Mouse (Mus musculus): Measurements from ENCODE around the gene Rxfp4. TPM values are rescaled to one million over a fixed set of nuclear protein-coding genes. Genes with fewer than 3 reads are reported as not detected.

Gene Rxfp4
- polyA plus RNA-seq, 1 experiment from 2014 or later: not detected

DNA sequence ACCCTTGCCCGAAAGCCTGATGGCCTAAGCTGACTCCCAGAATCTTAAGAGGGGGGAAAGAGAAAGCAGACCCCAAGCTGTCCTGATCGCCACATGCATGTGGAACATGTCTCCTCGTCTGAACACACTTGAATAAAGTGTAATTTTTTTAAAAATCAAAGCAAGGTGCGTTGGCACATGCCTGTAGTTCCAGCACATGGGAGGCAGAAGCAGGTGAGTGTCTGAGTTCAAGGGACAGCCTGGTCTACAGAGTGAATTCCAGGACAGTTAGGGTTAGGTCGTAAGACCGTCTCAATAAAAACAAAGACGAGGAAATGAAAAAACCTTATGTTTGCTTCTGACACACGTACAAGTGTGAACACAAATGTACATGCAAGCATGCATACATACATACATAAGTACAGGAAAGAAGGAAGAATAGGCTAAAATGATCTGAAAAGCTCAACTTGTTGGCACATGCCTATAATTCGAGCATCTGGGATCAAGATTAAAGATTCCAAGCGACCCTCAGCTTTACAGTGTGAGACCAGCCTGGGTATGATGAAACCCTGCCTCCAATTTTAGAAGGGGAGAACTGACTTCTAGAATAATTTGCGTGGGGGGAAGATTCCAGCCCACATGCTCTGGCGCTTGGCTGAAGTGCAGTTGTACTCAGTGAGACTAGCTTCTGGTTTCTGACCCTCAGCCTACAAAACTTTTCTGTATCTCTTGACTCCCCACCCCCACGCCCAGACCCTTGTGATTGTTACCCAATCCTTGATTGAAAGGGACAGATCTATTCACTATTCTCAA is 2.0 kb downstream of the Rxfp4 start:
- Histone ChIP-seq H3K4me1 (replicated peaks) (peaks cover 23% of the 10 kb centered on the region), H3K36me3 (peaks cover 30% of the 10 kb centered on the region), H3K27me3 (replicated peaks) (no peaks in the 10 kb centered on the region), H3K4me3 (no peak overlapping the region), H3K9ac (no peak overlapping the region), H3K27ac (ENCODE audit: poor library complexity, severe bottlenecking) (no peak overlapping the region), H3K9me3 (replicated peaks) (no peaks in the 10 kb centered on the region), H3K4me2 (no peak overlapping the region)
- no peak for ATAC-seq (ENCODE audit: insufficient number of reproducible peaks, low FRiP score)
- WGBS: 68% methylated on average over 13 of the region's 13 CpGs

DNA sequence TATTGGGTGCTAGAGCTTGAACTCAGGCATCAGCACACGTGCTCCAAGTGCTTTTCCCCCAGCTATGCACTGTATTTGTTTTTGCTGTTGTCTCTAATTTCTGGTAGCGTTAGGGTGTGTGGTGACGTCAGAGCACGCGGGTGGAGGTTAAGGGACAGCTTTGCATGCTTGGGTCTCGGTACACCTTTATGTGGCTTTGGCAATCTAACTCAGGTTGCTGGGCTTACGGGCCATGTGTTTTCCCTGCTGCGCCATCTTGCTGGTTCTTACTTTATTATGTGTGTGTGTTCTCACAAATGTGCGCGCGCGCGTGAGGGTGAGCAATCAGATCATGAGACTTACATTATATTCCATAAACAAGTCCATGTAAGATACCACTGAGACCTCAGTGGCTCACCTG is 3.0 kb downstream of the Rxfp4 start:
- Histone ChIP-seq H3K4me3 (no peak overlapping the region), H3K4me2 (no peak overlapping the region), H3K9ac (no peak overlapping the region), H3K9me3 (replicated peaks) (no peaks in the 10 kb centered on the region), H3K27ac (ENCODE audit: poor library complexity, severe bottlenecking) (no peak overlapping the region), H3K36me3 (peaks cover 39% of the 10 kb centered on the region), H3K4me1 (replicated peaks) (peaks cover 18% of the 10 kb centered on the region), H3K27me3 (replicated peaks) (no peaks in the 10 kb centered on the region)
- ATAC-seq (ENCODE audit: insufficient number of reproducible peaks, low FRiP score): no peak
- WGBS: 94% methylated on average over 13 of the region's 13 CpGs

DNA sequence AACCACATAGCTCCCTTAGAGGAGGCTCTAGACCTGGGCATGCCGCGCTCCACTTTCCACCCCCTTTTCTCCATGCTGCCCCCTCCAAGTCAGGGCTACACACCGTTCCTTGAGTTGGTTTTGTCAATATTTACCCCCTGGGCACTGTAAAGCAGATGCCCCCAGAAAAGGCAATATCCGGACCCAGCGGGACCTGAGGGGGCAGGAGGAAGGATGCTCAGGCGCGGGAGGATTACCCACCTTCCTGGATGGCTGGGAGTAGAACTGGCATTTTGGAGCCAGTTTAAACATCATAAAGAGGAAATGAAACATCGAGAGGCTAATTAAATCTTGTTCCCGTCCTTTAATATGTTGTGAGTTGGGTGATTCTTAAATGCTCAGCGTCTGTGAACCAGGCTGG is 3.8 kb downstream of the Rxfp4 start:
- H3K36me3 ChIP-seq: peaks cover 47% of the 10 kb centered on the region
- no peaks in the 10 kb centered on the region for H3K27me3 ChIP-seq (replicated peaks)
- no peak overlapping the region for H3K4me2 ChIP-seq
- no peaks in the 10 kb centered on the region for H3K9me3 ChIP-seq (replicated peaks)
- H3K4me3 ChIP-seq: no peak overlapping the region
- WGBS: 80% methylated on average over 10 of the region's 10 CpGs
- H3K9ac ChIP-seq: no peak overlapping the region
- H3K4me1 ChIP-seq (replicated peaks): peaks cover 10% of the 10 kb centered on the region
- ATAC-seq (ENCODE audit: insufficient number of reproducible peaks, low FRiP score): no peak
- no peak overlapping the region for H3K27ac ChIP-seq (ENCODE audit: poor library complexity, severe bottlenecking)

DNA sequence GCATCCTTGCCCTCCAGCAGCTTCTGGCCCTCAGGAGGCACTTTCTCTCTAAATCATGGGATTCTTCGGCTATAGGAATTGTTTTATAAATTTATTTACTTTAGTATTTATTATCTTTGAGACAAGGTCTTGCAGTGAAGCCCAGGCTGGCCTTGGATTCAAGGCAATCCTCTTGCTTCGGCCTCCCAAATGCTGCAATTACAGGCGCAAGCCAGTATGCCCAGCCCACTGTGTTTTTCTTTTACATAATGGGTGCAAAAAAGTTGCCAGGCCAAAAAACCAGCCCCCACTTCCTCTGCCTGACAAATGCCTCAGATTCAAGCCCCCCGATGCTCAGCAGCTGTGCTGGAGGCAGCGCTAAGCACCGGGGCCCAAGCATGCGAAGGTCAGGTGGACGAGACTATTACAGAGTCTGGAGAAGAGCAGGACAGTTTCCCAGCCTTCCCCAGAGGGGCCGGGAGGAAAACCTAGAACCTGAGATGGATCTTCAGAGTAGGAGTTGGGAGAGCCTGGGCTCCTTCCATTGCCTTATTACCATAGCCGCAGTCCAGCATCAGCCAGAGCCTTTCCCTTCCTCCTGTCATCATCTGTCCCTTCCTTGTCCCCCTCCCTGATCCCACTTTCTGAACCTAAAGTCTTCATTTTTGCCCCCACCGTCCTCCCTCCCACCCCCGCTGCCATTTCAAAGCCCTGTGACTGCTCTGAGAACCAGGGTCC is 4.3 kb downstream of the Rxfp4 start:
- H3K36me3 ChIP-seq: peaks cover 53% of the 10 kb centered on the region
- ATAC-seq (ENCODE audit: insufficient number of reproducible peaks, low FRiP score): no peak
- no peak overlapping the region for H3K4me2 ChIP-seq

DNA sequence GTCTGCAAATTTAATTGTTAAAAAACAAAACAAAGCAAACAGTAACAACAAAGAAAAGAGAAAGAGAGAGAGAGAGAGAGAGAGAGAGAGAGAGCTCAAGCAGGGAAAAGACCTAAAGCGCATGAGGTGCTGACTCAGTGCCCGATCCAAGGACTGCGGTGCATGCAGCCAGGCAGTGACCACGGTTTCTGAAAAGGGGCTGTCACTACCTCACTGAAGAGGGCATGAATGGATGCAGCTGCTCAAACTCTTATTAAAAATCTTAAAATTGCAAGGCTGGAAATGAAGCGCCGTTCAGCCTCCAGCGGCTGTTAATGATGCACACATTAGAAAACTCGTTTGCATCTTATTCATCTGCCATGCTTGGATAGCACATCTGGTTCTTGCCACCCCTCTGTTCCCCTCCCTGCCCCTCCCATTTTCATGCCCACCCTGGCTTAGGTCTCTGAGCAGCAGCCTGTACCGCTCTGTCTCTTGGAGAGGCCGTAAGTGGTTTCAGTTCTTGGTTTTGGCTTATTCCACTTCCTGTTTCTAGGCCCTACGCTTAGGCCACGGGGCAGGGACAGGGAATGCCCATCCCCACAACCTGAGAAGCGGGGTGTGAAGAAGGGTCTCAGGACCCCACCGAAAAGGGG is 5.0 kb downstream of the Rxfp4 start:
- Histone ChIP-seq H3K4me1 (replicated peaks) (no peaks in the 10 kb centered on the region), H3K9me3 (replicated peaks) (no peaks in the 10 kb centered on the region), H3K27ac (ENCODE audit: poor library complexity, severe bottlenecking) (no peak overlapping the region), H3K36me3 (peaks cover 60% of the 10 kb centered on the region), H3K4me2 (no peak overlapping the region), H3K4me3 (no peak overlapping the region), H3K27me3 (replicated peaks) (no peaks in the 10 kb centered on the region), H3K9ac (no peak overlapping the region)
- 89% methylated on average over 14 of the region's 14 CpGs for WGBS
- ATAC-seq (ENCODE audit: insufficient number of reproducible peaks, low FRiP score): no peak

More for the DNA sequence above, 4.3 kb downstream of the Rxfp4 start:
- Histone ChIP-seq H3K27ac (ENCODE audit: poor library complexity, severe bottlenecking) (no peak overlapping the region), H3K4me1 (replicated peaks) (peaks cover 4% of the 10 kb centered on the region), H3K9ac (no peak overlapping the region), H3K9me3 (replicated peaks) (no peaks in the 10 kb centered on the region), H3K27me3 (replicated peaks) (no peaks in the 10 kb centered on the region), H3K4me3 (no peak overlapping the region)
- WGBS: 84% methylated on average over 12 of the region's 12 CpGs

DNA sequence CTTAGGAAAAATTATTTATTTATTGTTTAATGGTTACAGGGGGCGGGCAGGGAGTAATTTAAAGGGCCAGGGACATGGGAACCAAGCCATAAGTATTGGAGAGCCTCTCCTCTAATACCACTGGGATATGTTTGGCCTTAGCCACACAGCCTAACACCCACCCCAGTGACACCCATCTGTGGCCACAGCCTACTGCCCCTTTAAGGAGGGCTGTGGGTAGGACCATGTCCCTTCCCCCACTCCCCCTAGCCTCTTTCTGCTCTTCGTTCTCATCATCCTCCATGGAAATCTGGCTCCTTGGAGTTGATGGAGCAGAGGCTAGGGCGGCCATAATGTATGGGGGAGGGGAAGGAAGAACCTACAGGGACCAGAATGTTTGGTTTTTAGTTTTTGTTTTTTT is 5.9 kb downstream of the Rxfp4 start:
- H3K4me1 ChIP-seq (replicated peaks): no peaks in the 10 kb centered on the region
- H3K27ac ChIP-seq (ENCODE audit: poor library complexity, severe bottlenecking): no peak overlapping the region
- H3K4me2 ChIP-seq: no peak overlapping the region
- H3K36me3 ChIP-seq: peaks cover 68% of the 10 kb centered on the region
- WGBS: 78% methylated on average over 3 of the region's 3 CpGs
- no peaks in the 10 kb centered on the region for H3K27me3 ChIP-seq (replicated peaks)
- ATAC-seq (ENCODE audit: insufficient number of reproducible peaks, low FRiP score): no peak
- H3K9me3 ChIP-seq (replicated peaks): no peaks in the 10 kb centered on the region
- H3K4me3 ChIP-seq: no peak overlapping the region
- no peak overlapping the region for H3K9ac ChIP-seq

DNA sequence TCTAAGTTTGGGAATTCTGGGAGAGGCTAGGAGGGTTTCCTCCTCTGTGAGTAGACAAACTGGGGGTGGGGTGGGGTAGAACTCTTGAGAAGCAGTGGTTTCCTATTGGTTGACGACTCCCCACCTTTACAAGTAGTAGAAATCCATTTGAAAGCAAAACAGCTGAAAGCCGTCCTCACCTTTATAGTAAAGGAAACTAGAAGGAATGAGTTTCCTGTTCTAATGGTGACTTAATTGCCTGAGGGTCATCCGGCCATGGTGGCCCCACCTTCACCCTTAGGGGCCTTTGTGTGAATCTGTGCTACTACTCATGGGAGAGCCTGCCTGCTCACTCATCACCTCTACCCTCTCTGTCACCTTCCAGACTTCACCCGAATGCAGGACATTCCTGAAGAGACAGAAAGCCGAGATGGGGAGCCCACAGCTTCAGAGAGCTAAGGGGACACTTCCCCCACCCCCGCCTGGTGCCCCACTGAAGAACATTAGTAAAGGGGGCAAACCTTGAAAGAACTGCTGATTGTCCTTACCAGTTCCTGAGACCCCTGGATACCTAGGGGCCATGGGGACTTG is 6.4 kb downstream of the Rxfp4 start:
- no peak for ATAC-seq (ENCODE audit: insufficient number of reproducible peaks, low FRiP score)

DNA sequence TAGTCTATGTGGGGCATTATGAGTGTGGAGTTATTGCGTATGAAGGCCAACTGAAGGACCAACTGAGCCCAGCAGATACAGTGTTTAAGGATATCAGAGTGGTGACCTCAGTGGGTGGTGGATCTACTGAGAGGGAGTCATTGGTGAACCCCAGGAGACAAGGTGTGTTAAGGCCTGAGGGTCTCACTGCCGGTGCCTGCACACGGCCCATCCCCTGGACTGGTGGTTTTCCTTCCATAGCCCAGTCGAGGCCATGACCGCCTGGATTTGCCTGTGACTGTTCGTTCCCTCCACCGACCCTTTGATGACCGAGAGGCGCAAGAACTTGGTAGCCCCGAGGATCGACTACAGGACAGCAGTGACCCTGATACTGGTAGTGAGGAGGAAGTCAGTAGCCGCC is 7.0 kb downstream of the Rxfp4 start:
- Histone ChIP-seq H3K4me3 (no peak overlapping the region), H3K9ac (no peak overlapping the region), H3K27me3 (replicated peaks) (no peaks in the 10 kb centered on the region), H3K4me1 (replicated peaks) (no peaks in the 10 kb centered on the region), H3K27ac (ENCODE audit: poor library complexity, severe bottlenecking) (no peak overlapping the region), H3K36me3 (peaks cover 77% of the 10 kb centered on the region), H3K9me3 (replicated peaks) (no peaks in the 10 kb centered on the region), H3K4me2 (no peak overlapping the region)
- WGBS: 84% methylated on average over 12 of the region's 12 CpGs
- ATAC-seq (ENCODE audit: insufficient number of reproducible peaks, low FRiP score): no peak

More for the DNA sequence above, 6.4 kb downstream of the Rxfp4 start:
- Histone ChIP-seq H3K4me2 (no peak overlapping the region), H3K4me3 (no peak overlapping the region), H3K36me3 (peaks cover 74% of the 10 kb centered on the region), H3K4me1 (replicated peaks) (no peaks in the 10 kb centered on the region), H3K9me3 (replicated peaks) (no peaks in the 10 kb centered on the region), H3K27ac (ENCODE audit: poor library complexity, severe bottlenecking) (no peak overlapping the region), H3K27me3 (replicated peaks) (no peaks in the 10 kb centered on the region), H3K9ac (no peak overlapping the region)
- WGBS: 66% methylated on average over 6 of the region's 6 CpGs

DNA sequence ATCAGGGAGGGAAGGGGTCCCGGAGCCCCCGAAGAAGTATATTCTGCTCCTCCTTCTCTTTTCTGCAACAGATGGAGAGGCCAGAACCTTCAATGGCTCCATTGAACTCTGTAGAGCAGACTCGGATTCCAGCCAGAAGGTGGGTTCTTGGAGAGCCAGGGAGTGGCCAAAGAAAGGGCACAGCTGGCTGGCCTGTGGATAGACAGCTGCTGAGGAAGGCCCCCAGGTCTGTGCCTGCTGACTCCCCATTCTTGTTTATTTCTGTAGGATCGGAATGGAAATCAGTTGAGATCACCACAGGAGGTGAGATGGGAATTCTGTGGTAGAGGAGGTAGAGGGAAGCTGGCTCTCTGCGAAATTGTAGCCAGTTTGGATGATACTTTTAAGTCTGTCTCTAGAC is 9.9 kb downstream of the Rxfp4 start:
- H3K9ac ChIP-seq: no peak overlapping the region
- no peaks in the 10 kb centered on the region for H3K4me1 ChIP-seq (replicated peaks)
- H3K27ac ChIP-seq (ENCODE audit: poor library complexity, severe bottlenecking): no peak overlapping the region
- no peak for ATAC-seq (ENCODE audit: insufficient number of reproducible peaks, low FRiP score)
- WGBS: 75% methylated on average over 5 of the region's 5 CpGs
- H3K4me2 ChIP-seq: no peak overlapping the region
- no peak overlapping the region for H3K4me3 ChIP-seq
- H3K27me3 ChIP-seq (replicated peaks): no peaks in the 10 kb centered on the region
- H3K36me3 ChIP-seq: peaks cover 96% of the 10 kb centered on the region
- H3K9me3 ChIP-seq (replicated peaks): no peaks in the 10 kb centered on the region

DNA sequence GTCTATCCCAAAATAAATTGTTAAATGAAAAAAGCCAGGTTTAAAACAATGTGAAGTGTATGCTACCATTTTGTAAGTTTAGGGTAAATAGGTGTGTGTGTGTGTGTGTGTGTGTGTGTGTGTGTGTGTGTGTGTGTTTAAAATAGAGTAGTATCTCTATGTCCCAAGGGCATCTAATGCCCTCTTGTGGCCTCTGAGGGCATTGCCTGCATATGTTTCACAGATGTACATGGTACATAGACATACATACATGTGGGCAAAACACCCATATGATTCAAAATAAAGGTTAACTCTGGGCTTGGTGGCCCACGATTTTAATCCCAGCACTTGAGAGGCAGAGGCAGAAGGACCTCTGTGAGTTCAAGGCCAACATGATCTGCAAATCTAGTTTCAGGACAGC is 12.3 kb downstream of the Rxfp4 start:
- H3K36me3 ChIP-seq: peaks cover 94% of the 10 kb centered on the region
- H3K27me3 ChIP-seq (replicated peaks): no peaks in the 10 kb centered on the region
- no peaks in the 10 kb centered on the region for H3K9me3 ChIP-seq (replicated peaks)
- H3K4me1 ChIP-seq (replicated peaks): peaks cover 13% of the 10 kb centered on the region
- H3K4me2 ChIP-seq: no peak overlapping the region
- ATAC-seq (ENCODE audit: insufficient number of reproducible peaks, low FRiP score): no peak
- WGBS: 79% methylated on average over 1 of the region's 1 CpGs
- H3K9ac ChIP-seq: no peak overlapping the region
- no peak overlapping the region for H3K27ac ChIP-seq (ENCODE audit: poor library complexity, severe bottlenecking)
- no peak overlapping the region for H3K4me3 ChIP-seq

DNA sequence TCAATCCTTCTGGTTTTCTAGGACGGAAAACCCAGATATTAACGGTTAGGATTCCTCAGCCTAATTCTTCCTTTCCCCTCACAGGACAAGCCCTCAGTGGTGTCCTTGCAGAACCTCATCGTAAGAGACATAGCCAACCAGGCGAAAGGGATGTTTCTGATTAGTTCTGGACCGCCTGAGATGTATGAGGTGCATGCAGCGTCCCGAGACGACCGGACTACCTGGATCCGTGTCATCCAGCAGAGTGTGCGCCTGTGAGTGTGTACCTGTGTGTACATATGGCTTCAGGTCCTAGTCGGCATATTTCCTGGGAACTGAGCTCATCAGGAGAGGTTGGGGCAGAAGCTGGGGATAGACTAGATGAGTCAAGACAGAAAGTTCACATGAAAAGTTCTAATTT is 13.7 kb downstream of the Rxfp4 start:
- Histone ChIP-seq H3K9me3 (replicated peaks) (no peaks in the 10 kb centered on the region), H3K36me3 (peaks cover 94% of the 10 kb centered on the region), H3K4me1 (replicated peaks) (peaks cover 17% of the 10 kb centered on the region), H3K27ac (ENCODE audit: poor library complexity, severe bottlenecking) (no peak overlapping the region), H3K9ac (no peak overlapping the region), H3K4me2 (no peak overlapping the region), H3K27me3 (replicated peaks) (no peaks in the 10 kb centered on the region), H3K4me3 (no peak overlapping the region)
- WGBS: 91% methylated on average over 12 of the region's 12 CpGs
- no peak for ATAC-seq (ENCODE audit: insufficient number of reproducible peaks, low FRiP score)

Measured in heart, embryonic 12.5 days (tissue).